Mouse (Mus musculus) myocyte (in vitro differentiated cells): ENCODE measurements around the gene Slirp.

Experiments used
- CEBPB ChIP-seq: IDR thresholded peaks from 2 replicates; pipeline ENCODE4 v1.6.1; 2011; ENCODE audit warnings: mild to moderate bottlenecking, moderate library complexity; ENCODE audit not compliant: poor library complexity, insufficient read depth, severe bottlenecking
- E2F4 ChIP-seq: IDR thresholded peaks from one replicate; pipeline ENCODE4 v1.6.1; 2011; ENCODE audit warnings: mild to moderate bottlenecking, control low read depth, moderate library complexity; ENCODE audit not compliant: insufficient read depth
- MAX ChIP-seq: IDR thresholded peaks from one replicate; pipeline ENCODE4 v1.6.1; 2011; ENCODE audit warnings: low read depth, mild to moderate bottlenecking, control low read depth
- POLR2A ChIP-seq: IDR thresholded peaks from one replicate; pipeline ENCODE4 v1.6.1; 2011; ENCODE audit warnings: low read depth, mild to moderate bottlenecking, control low read depth, moderate library complexity; ENCODE audit not compliant: insufficient read length
- POLR2AphosphoS2 ChIP-seq: IDR thresholded peaks from one replicate; pipeline ENCODE4 v1.6.1; 2011; ENCODE audit warnings: low read depth, control low read depth; ENCODE audit not compliant: insufficient read length
- TCF12 ChIP-seq: IDR thresholded peaks from one replicate; pipeline ENCODE4 v1.6.1; 2011; ENCODE audit warnings: mild to moderate bottlenecking, control low read depth; ENCODE audit not compliant: poor library complexity, insufficient read depth, severe bottlenecking
- USF1 ChIP-seq: IDR thresholded peaks from one replicate; pipeline ENCODE4 v1.6.1; 2011; ENCODE audit warnings: low read depth, mild to moderate bottlenecking, control low read depth, moderate library complexity

DNA sequence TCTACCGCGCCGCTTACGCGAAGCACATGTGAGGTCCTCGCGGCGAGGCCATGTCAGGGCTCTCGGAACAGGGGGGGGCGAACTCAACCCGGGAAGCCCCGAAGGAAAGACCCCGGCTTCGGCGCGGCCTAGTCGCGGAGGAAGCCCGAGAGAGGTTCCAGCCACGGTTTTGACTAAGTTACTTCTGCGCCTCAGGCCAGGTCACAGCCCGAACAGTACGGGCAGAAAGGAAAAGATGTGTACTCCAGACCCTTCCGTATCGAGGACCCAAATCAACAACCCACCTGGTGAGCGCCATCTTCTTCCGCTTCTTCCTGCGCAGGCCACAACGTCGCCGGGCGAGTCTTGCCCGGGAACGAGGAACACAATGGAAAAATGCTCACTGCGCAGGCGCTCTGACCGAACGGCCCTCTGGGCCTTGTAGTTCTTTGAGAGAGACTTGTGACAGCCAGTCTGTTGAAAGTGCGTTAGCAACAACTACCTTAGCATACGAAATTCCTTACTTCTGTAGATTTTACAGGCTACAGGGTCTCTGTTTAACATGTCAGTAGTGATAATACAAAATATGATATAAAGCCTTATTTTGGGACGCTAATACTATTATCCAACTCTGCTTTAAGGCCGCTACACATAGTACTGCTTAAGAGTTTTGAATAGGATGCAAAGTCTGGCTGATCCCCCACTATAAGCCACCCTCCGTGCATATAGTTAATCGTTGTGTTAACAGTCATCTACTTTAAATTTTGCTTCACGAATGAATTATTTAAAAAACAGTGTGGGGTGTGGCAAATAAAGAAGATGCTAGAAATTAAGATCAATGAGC, 28.5 kb downstream of the Slirp start, which contains the start of gene Snw1:
- TF ChIP-seq POLR2AphosphoS2 (peak; percentile 49), POLR2A (peak; percentile 66), CEBPB (no peak), E2F4 (no peak), USF1 (no peak), TCF12 (no peak), MAX (no peak)
